Mouse (Mus musculus): ENCODE measurements at regions not wholly inside any gene's neighbourhood (a gene's known extent, or its start where the extent isn't known, plus 50 kb on each side); places are given as distances from the start of the nearest gene placed in this dataset.

GRCm38 (mm10) chr13:37492115-37493001, 147.3 kb downstream of the Ly86 start:
- TF ChIP-seq GATA4 (IDR thresholded peaks at IDR 0.05; ENCODE audit: insufficient replicate concordance, low read length) = no peak

GRCm38 (mm10) chr13:37493331-37493730, 148.3 kb downstream of the Ly86 start:
- TF ChIP-seq GATA4 (IDR thresholded peaks at IDR 0.05; ENCODE audit: insufficient replicate concordance, low read length) = no peak

DNA sequence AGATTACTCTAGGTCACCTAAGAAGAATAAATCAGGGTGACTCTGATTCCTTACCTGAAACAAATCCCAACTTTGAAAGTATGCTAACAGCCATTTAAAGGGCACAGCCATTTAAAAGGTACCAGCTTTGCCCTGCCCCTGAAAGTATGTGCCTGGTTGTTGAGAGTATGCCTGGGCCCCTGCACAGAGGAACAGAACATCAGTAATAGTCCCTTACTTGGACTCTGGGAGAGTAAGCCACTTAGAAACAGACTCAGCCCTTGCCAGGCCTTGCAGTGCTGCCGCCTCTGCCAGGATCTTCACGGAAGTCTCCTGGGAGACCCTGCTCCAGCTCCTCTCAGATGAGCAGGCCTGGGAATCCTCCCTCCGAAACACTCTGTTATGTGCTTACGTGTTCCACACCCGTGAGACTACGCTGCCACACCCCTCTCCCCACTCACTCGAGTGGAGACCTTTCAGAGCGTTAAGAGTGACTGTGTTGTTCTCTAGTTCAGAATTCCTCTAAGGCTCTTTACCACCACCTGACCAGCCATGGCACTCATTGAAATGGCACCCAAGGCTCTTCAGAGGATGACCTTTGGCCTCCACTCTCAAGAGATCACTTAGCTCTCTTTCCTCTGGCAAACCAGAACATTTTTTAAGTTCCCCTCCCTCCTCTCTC, 150.4 kb downstream of the Ly86 start:
- no peak for TF ChIP-seq GATA4 (IDR thresholded peaks at IDR 0.05; ENCODE audit: insufficient replicate concordance, low read length)

DNA sequence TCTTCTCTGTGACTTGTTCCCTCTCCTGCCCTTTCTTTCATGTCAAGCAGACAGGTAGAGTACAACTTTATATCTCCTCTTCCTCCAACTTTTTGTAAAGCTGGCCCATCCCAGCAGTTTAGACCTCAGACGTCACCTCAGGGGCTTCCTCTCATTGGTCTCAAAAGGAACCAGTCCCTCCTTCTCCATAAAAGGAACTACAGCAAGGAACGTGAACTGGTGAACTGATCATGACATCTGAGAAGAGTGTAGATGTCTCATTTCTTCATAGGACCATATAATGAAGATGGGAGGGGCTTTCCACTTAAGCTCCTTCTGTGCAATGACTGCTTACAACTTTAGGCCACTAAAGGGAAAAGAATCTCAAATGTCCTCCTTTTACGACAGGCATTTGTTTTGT, 153.0 kb downstream of the Ly86 start:
- TF ChIP-seq GATA4 (IDR thresholded peaks at IDR 0.05; ENCODE audit: insufficient replicate concordance, low read length) = no peak

- no peak for TF ChIP-seq GATA4 (IDR thresholded peaks at IDR 0.05; ENCODE audit: insufficient replicate concordance, low read length)
Observed at GRCm38 (mm10) chr13:37500668-37501286, 155.8 kb downstream of the Ly86 start.

DNA sequence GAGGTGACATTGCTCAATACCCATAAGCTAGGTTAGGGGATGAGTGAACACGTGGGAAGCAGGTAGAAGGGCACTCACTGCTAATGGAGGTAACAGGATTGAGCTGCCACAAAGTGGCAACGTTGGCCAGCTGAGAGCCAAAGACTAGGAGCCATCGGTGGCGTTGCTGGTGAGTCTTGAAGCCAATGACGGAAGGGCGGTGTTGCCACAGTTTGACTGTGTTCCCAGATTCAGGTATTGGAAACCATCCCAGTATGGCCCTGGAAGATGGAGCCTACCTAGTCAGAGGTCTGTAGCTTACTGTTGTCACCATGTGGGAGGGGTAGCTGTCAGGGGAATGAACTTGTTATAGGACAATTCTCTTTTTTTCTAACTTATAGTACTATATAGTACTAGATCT, 158.4 kb downstream of the Ly86 start:
- no peak for TF ChIP-seq GATA4 (IDR thresholded peaks at IDR 0.05; ENCODE audit: insufficient replicate concordance, low read length)

GRCm38 (mm10) chr13:37503898-37504297, 158.9 kb downstream of the Ly86 start:
- no peak for TF ChIP-seq GATA4 (IDR thresholded peaks at IDR 0.05; ENCODE audit: insufficient replicate concordance, low read length)

DNA sequence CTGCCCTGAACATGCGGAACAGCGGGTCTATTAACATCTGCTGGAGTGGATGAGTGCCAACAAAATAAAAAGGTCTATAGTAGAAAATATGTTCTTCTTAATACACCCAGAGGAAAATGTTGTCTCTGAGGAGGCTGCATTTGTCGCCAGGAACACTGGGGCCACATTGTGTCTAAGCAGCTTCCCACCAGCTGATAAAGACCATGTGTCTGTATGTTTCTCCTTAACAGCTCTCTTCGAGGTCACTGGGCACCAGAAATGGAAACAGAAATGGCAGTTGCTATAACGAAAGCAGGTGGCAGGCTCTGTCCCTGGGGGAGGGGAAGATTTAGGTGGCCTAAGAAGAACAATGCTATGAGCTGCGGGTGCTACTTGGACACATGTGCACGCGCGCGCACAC, 159.4 kb downstream of the Ly86 start:
- no peak for TF ChIP-seq GATA4 (IDR thresholded peaks at IDR 0.05; ENCODE audit: insufficient replicate concordance, low read length)

GRCm38 (mm10) chr13:37505617-37506016, 160.6 kb downstream of the Ly86 start:
- no peak for TF ChIP-seq GATA4 (IDR thresholded peaks at IDR 0.05; ENCODE audit: insufficient replicate concordance, low read length)

DNA sequence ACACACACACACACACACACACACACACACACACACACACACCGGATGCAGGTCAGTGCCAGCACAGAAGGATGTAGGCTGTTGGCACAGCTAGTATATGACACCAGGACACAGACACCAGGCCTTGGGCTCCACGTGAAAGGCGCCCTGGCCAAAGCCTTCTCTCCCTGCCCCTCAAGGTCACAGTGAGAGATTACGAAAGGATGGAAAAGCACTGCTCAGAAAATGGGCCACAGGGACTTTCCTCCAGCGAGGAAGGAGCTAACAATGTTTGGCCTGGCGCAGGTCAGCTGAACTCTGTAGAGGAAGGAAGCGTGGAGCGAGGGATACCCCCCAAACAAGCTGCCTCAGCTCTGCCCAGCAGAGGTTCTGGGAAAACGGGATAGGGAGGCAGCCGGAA, 161.0 kb downstream of the Ly86 start:
- peak; percentile 50; the same call in 1 of the 2 replicates for TF ChIP-seq GATA4 (IDR thresholded peaks at IDR 0.05; ENCODE audit: insufficient replicate concordance, low read length)

DNA sequence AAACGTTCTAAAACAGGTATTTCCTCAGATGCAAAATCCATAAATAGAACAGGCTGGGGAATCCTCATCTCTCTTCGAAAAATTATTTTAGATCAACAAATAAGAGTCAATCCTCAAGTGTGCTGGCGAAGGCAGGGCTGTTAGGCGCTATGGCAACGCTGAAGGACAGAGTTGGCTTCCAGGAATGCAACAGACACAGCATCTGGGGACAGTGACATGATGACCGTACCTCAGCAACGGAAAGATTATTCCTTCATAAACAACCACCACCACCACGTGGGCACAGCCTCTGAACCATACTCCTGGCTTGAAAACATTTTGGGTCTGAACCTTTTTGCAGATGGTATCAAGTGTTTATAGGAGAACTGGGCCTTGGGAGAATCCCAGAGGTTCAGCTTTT, 161.7 kb downstream of the Ly86 start:
- TF ChIP-seq GATA4 (IDR thresholded peaks at IDR 0.05; ENCODE audit: insufficient replicate concordance, low read length) = no peak

- no peak for TF ChIP-seq GATA4 (IDR thresholded peaks at IDR 0.05; ENCODE audit: insufficient replicate concordance, low read length)
Observed at GRCm38 (mm10) chr13:37507146-37507545, 162.1 kb downstream of the Ly86 start.

GRCm38 (mm10) chr13:37508385-37509351, 163.7 kb downstream of the Ly86 start:
- TF ChIP-seq GATA4 (IDR thresholded peaks at IDR 0.05; ENCODE audit: insufficient replicate concordance, low read length) = no peak

DNA sequence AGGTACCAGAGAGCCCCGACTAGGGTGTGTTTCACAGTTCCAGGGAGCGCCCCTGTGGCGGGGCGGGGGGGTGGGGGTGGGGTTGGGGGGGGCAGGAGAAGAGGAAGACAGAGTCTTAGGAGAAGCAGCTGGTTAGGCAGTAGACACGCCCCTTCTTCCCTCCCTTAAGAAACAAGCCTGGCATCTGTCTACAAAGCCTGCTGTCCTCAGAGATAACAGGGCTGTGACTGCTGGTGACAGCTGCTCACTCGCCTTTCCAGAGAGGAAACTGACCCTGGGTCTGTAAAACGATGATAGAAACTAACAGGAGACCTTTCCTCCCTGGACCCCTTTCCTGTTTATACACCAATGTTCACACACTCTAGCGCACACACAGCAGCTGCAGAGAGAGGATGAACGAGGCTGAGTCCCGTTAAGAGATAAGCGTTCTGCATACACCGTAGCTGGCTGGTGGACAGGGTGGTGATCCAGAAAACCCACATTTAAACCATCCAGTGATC, 164.4 kb downstream of the Ly86 start:
- TF ChIP-seq GATA4 (IDR thresholded peaks at IDR 0.05; ENCODE audit: insufficient replicate concordance, low read length) = peak; percentile 59; the same call in 1 of the 2 replicates

DNA sequence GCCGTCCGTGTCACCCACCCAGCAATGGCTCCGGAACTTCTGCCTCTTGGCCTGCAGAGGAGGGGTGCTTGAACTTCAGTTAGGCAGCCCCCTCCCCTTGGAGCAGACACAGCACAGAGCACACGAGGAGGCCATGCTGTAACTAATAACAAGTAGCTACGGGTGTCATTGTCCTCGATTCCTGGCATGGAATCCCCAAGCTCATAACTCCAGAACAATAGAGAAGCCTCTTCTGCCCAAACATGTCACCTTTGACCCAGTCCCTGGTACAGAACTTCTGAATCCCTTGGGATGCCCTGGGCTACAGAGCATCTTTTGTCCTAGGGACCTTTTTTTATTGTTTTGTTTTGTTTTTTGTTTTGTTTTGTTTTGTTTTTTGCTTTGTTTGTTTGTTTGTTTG, 165.5 kb downstream of the Ly86 start:
- TF ChIP-seq GATA4 (IDR thresholded peaks at IDR 0.05; ENCODE audit: insufficient replicate concordance, low read length) = no peak
